Mouse (Mus musculus) heart, postnatal 0 days (tissue): ENCODE measurements around the gene Abcf3.

ENCODE experiments used
- CTCF ChIP-seq: IDR thresholded peaks from 2 replicates; pipeline ENCODE4 v1.5.1; 2016; ENCODE audit warnings: antibody characterized with exemption, control low read depth, low read depth
- EP300 ChIP-seq: IDR thresholded peaks from 2 replicates; pipeline ENCODE4 v1.6.1; 2016; ENCODE audit warnings: antibody characterized with exemption, low read depth

DNA sequence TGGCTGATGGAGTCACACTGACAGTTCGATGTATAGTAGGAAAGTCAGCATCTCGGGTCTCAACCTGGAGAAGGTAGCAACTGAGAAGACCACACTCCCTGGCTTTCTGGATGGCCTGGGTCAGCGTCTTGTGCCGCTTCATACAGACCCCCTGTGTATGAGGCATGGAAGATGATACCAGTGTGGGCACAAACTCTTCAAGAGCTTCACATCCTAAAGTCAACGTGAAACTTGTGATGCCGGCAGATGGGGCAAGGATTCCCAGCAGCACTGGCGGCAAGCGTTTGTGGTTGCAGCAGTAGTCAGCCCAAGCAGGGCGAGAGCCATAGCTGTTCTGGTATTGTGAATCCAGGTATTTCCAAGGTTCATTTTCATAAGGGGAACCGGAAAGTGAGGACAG, 2.7 kb upstream of the Abcf3 start:
- no peak for TF ChIP-seq EP300
- no peak for TF ChIP-seq CTCF
